Mouse (Mus musculus) C2C12 (cell line): ENCODE measurements around the gene Ric3. TPM values are rescaled to one million over a fixed set of nuclear protein-coding genes. Genes with fewer than 3 reads are reported as not detected.
"Not testable (repeated sequence)": the region's sequence is repeated elsewhere in the genome, so short reads cannot be mapped to it uniquely, and the experiment has no call there.

Experiments used
- H3K27me3 ChIP-seq: one replicate; pipeline ENCODE4 v1.6.1; 2011; ENCODE audit not compliant: control insufficient read depth, insufficient read depth, insufficient read length
- H3K36me3 ChIP-seq: one replicate; pipeline ENCODE4 v1.6.1; 2011; ENCODE audit not compliant: control insufficient read depth, insufficient read depth
- H3K4me3 ChIP-seq: one replicate; pipeline ENCODE4 v1.5.1; 2011; ENCODE audit warnings: mild to moderate bottlenecking, control low read depth; ENCODE audit not compliant: poor library complexity, insufficient read depth, severe bottlenecking
- H3K79me2 ChIP-seq: one replicate; pipeline ENCODE4 v1.6.1; 2011; ENCODE audit not compliant: control insufficient read depth, insufficient read depth
- H3K79me3 ChIP-seq: one replicate; pipeline ENCODE4 v1.6.1; 2011; ENCODE audit warnings: low read depth, control low read depth
- H3ac ChIP-seq: one replicate; pipeline ENCODE3; 2011; ENCODE audit warnings: low read depth; ENCODE audit not compliant: control insufficient read depth, insufficient read length
- CEBPB ChIP-seq: IDR thresholded peaks from one replicate; pipeline ENCODE4 v1.6.1; 2011; ENCODE audit warnings: low read depth, mild to moderate bottlenecking, control low read depth, moderate library complexity
- CTCF ChIP-seq: IDR thresholded peaks from one replicate; pipeline ENCODE4 v1.5.1; 2011; ENCODE audit not compliant: control insufficient read depth, insufficient read depth, insufficient read length
- FOSL1 ChIP-seq: IDR thresholded peaks from one replicate; pipeline ENCODE4 v1.8.0; 2011; ENCODE audit warnings: mild to moderate bottlenecking, low read length; ENCODE audit not compliant: poor library complexity, insufficient read depth, severe bottlenecking
- MAX ChIP-seq: IDR thresholded peaks from one replicate; pipeline ENCODE4 v1.6.1; 2011; ENCODE audit warnings: mild to moderate bottlenecking, control low read depth
- MYOD1 ChIP-seq: IDR thresholded peaks from one replicate; pipeline ENCODE4 v1.6.1; 2011; ENCODE audit warnings: low read depth; ENCODE audit not compliant: control insufficient read depth, insufficient read length
- MYOG ChIP-seq: IDR thresholded peaks from one replicate; pipeline ENCODE4 v1.6.1; 2011; ENCODE audit not compliant: control insufficient read depth, insufficient read length; ENCODE audit errors: extremely low read depth
- USF1 ChIP-seq: IDR thresholded peaks from one replicate; pipeline ENCODE4 v1.6.1; 2011; ENCODE audit warnings: low read depth, mild to moderate bottlenecking, control low read depth, moderate library complexity
- polyA plus RNA-seq: library from polyadenylated mRNA; unstranded; fragments of >200 nt; fragmentation: generic; extraction: Trizol; gene quantifications from one replicate; pipeline ENCODE4 v1.2.1, GENCODE M21; 2012; ENCODE audit warnings: missing spikeins

Ric3 gene
- polyA plus RNA-seq, 1 experiment: not detected

DNA sequence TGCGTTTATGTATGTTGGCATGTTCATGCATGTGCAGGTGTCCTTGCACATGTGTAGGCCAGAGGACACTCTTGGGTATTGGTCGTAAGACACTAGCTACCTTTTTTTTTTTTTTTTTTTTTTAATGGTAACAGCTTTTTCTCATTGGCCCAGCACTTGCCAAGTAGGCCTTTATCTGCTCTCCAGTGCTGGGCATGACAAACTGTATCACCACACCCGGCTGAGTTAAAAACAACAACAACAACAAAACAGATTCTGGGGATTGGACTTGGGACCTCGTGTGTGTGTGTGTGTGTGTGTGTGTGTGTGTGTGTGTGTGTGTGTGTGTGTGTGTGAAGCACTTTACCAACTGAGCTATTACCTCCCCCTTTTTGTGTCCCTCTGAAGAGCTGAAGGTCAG is 13.5 kb upstream of the Ric3 start:
- Histone ChIP-seq H3K4me3 (no peak overlapping the region), H3ac (no peak overlapping the region), H3K27me3 (no peaks in the 10 kb centered on the region), H3K79me3 (no peaks in the 10 kb centered on the region), H3K79me2 (no peaks in the 10 kb centered on the region), H3K36me3 (no peaks in the 10 kb centered on the region)
- TF ChIP-seq USF1 (no peak), MYOD1 (no peak), CTCF (no peak), MAX (no peak), CEBPB (no peak), FOSL1 (no peak), MYOG (no peak)

DNA sequence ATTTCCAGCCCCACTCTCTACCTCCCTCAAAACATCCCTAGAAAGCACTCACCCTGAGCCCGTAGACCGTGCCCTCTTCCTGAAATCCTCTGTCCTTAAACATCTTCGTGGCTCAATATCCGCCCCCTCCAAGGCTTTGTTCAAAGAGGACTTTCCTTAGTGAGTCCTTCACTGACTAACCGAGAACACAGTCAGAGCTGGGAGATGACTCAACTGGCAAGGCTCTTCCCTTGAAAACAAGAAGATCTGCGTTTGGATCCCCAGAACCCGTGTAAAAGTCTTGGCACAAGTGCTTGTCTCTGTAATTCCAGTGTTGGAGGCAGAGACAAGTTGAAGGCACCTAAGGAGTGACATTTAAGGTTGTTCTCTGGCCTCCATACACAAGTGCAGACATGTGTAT is 11.2 kb upstream of the Ric3 start:
- Histone ChIP-seq H3K79me3 (no peaks in the 10 kb centered on the region), H3K79me2 (no peaks in the 10 kb centered on the region), H3ac (no peak overlapping the region), H3K4me3 (no peak overlapping the region), H3K27me3 (no peaks in the 10 kb centered on the region), H3K36me3 (no peaks in the 10 kb centered on the region)
- TF ChIP-seq CEBPB: no peak
- TF ChIP-seq MAX: no peak
- TF ChIP-seq FOSL1: no peak
- no peak for TF ChIP-seq MYOG
- no peak for TF ChIP-seq CTCF
- no peak for TF ChIP-seq USF1
- TF ChIP-seq MYOD1: no peak

DNA sequence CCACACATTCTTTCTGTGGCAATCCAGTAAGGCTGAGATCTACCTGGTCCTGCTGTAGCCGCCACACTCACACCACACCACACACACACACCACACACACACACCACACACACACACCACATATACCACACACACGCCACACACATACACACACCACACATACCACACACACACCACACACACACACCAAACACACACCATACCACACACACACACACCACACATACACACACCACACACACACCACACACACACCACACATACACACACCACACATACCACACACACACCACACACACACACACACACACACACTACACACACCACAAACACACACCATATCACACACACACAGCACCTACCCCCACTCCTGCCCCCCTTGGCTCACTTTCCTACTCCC is 8.2 kb upstream of the Ric3 start:
- H3K79me2 ChIP-seq, H3K36me3 ChIP-seq, H3K79me3 ChIP-seq, H3ac ChIP-seq, H3K27me3 ChIP-seq, H3K4me3 ChIP-seq: not testable (repeated sequence)

DNA sequence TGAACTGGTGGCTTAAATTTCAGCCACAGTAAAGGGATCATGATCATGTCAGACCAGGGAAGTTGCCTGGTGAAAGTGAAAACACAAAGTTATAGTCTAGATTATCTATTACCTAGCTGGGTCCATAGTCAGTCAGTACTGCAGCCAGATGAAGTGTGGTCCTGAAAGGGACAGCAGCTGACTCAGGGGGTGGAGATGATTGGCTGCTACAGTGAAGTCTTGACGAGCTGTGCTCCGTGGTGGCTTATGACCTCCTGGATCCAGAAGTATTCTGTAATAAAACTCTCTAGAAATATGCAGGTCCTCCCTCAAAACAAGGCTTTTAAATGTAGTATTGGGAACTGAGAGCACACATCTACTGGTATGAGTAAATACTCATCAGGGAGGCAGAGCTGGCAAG is 3.8 kb upstream of the Ric3 start:
- Histone ChIP-seq H3K79me3 (no peaks in the 10 kb centered on the region), H3ac (no peak overlapping the region), H3K79me2 (no peaks in the 10 kb centered on the region), H3K27me3 (no peaks in the 10 kb centered on the region), H3K4me3 (no peak overlapping the region), H3K36me3 (no peaks in the 10 kb centered on the region)
- TF ChIP-seq MAX: no peak
- no peak for TF ChIP-seq MYOG
- no peak for TF ChIP-seq FOSL1
- no peak for TF ChIP-seq CTCF
- no peak for TF ChIP-seq CEBPB
- no peak for TF ChIP-seq USF1
- no peak for TF ChIP-seq MYOD1

DNA sequence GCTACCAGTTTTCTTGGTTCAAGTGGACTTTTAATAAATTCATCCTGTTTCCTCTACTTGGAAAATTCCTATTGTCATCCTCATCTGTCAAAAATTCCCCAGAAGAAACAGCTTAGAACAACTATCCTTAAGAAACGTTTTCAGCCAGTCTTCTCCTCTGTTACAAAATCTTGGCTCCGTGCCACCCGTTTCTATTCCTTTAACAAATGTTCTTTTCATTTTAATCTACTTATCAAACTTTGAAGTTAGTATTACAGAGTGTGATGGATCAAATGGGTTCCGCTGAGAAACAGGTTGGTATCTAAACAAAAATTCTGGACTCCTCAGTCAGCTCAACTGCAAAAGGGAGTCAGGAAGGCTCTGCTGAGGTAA is 668 bp upstream of the Ric3 start:
- H3K36me3 ChIP-seq: no peaks in the 10 kb centered on the region
- TF ChIP-seq MAX (no peak), MYOD1 (no peak)

DNA sequence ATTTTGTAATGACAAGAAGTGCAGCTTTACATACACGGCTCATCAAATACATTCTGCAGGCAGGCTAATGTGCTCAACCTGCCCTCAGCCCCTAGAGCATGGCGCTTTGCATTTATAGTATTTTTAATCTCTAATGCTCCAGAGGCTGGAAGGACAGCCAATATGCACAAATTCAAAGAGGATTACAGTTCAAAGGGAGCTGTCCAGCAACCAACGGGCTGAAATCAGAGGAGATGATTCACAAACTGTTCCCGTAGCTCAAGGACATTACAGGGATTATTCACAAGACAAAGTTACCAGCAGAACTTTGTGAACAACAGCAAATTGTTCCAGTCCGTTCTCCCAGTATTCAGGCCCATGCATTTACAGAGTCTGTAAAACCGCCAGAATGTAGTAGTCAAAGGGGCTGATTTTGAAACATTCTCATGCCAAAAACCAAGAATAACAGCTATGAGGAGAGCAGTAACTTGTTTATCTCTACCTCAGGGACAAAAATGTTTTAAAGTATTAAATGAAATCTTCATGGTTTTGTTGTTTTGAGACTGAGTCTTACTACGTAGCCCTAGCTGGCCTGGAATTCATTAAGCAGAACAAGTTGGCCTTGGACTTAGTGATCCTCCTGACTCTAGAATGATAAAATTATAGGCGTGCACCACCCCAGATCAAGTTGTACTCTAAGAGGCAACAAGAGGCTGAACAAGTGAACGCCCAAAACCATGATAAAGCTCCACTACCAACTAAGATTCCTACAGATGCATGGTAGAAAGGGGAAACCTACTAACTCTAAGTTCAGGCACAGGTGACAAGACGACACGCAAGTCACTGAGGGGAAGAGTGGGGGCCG is 640 bp downstream of the Ric3 start:
- no peaks in the 10 kb centered on the region for H3K79me2 ChIP-seq
- no peaks in the 10 kb centered on the region for H3K27me3 ChIP-seq
- TF ChIP-seq CEBPB (no peak), CTCF (no peak), MYOG (no peak), MAX (no peak), FOSL1 (no peak), MYOD1 (no peak), USF1 (no peak)
- H3K36me3 ChIP-seq: no peaks in the 10 kb centered on the region
- H3K4me3 ChIP-seq: no peak overlapping the region
- H3K79me3 ChIP-seq: no peaks in the 10 kb centered on the region
- no peak overlapping the region for H3ac ChIP-seq

More for the DNA sequence above, 668 bp upstream of the Ric3 start:
- Histone ChIP-seq H3K4me3 (no peak overlapping the region), H3K79me2 (no peaks in the 10 kb centered on the region), H3K79me3 (no peaks in the 10 kb centered on the region), H3K27me3 (no peaks in the 10 kb centered on the region), H3ac (no peak overlapping the region)

DNA sequence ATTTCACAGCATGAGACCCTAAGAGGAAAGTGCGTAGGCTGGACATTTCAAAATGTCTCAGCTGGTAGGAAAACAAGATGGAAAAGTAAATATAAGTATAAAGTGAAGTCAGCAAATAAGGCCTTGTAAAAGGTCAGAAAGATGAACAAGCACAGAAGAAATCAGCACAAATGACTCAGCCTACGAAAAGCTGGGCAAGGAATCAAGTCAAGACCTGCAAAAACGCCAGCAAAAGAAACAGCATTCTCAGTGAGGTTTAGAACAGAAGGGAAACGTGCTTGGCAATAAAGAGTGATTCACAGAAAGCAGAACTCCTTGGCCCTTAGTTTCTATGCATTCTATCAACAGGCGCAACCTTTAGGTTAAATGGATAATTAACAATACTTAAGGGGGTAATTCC is 10.8 kb downstream of the Ric3 start:
- H3K4me3 ChIP-seq: no peak overlapping the region
- H3K27me3 ChIP-seq: no peaks in the 10 kb centered on the region
- H3K36me3 ChIP-seq: no peaks in the 10 kb centered on the region
- H3K79me3 ChIP-seq: no peaks in the 10 kb centered on the region
- H3ac ChIP-seq: no peak overlapping the region
- no peaks in the 10 kb centered on the region for H3K79me2 ChIP-seq
- TF ChIP-seq MAX (no peak), USF1 (no peak), MYOD1 (no peak)
